Mouse (Mus musculus): ENCODE data around the gene Lpar1. TPM values are rescaled to one million over a fixed set of nuclear protein-coding genes. Genes with fewer than 3 reads are reported as not detected.

The Lpar1 gene
- 66.6 and 68.7 TPM in 2 replicates for polyA plus RNA-seq (2015; fragmentation: Nextera tagmentation; extraction: Ambion mirVana)

GRCm38 (mm10) chr4:58553631-58554358 lies at the start of gene Lpar1:
Lpar1 (minus strand) TSS chr4:58553898.
- Histone ChIP-seq H3K36me3 (no peaks in the 10 kb centered on the region), H3K9me3 (no peaks in the 10 kb centered on the region), H3K27ac (peak within 1 kb of the TSS; percentile 94), H3K4me3 (replicated peaks) (peak within 1 kb of the TSS; percentile 75), H3K4me2 (peak within 1 kb of the TSS; percentile 92), H3K27me3 (replicated peaks) (no peaks in the 10 kb centered on the region), H3K9ac (peak within 1 kb of the TSS; percentile 77), H3K4me1 (no peaks in the 10 kb centered on the region; the same call in 1 of the 2 replicates)
- 8% methylated on average over 19 of the region's 19 CpGs for whole genome bisulfite sequencing
- ATAC-seq (ENCODE audit: insufficient read depth, low FRiP score, low read depth) = peak; percentile 64

- H3K9ac ChIP-seq = no peak overlapping the region
- H3K4me1 ChIP-seq = no peaks in the 10 kb centered on the region
- no peak overlapping the region for H3K4me2 ChIP-seq
- no peak overlapping the region for H3K4me3 ChIP-seq (replicated peaks)
- no peaks in the 10 kb centered on the region for H3K9me3 ChIP-seq
- H3K27me3 ChIP-seq (replicated peaks) = no peaks in the 10 kb centered on the region
- WGBS = 19% methylated on average over 2 of the region's 2 CpGs
- ATAC-seq (ENCODE audit: insufficient read depth, low FRiP score, low read depth) = no peak
- H3K36me3 ChIP-seq = no peaks in the 10 kb centered on the region
- H3K27ac ChIP-seq = no peak overlapping the region
These were observed 32.2 kb upstream of the Lpar1 start for GRCm38 (mm10) chr4:58585942-58586341.

GRCm38 (mm10) chr4:58581191-58581590 lies 27.5 kb upstream of the Lpar1 start:
- H3K4me1 ChIP-seq = 0 out of 2 replicates have a peak, but pooled peaks cover 3% of the 10 kb centered on the region
- no peak overlapping the region for H3K27ac ChIP-seq
- no peak overlapping the region for H3K9ac ChIP-seq
- no peak overlapping the region for H3K4me3 ChIP-seq (replicated peaks)
- H3K27me3 ChIP-seq (replicated peaks) = no peaks in the 10 kb centered on the region
- no peak for ATAC-seq (ENCODE audit: insufficient read depth, low FRiP score, low read depth)
- WGBS = 72% methylated on average over 7 of the region's 7 CpGs
- no peak overlapping the region for H3K4me2 ChIP-seq
- no peaks in the 10 kb centered on the region for H3K9me3 ChIP-seq
- no peaks in the 10 kb centered on the region for H3K36me3 ChIP-seq

- WGBS = 75% methylated on average over 5 of the region's 5 CpGs
- Histone ChIP-seq H3K9ac (no peak overlapping the region), H3K36me3 (no peaks in the 10 kb centered on the region), H3K4me2 (no peak overlapping the region), H3K4me1 (0 out of 2 replicates have a peak, but pooled peaks cover 3% of the 10 kb centered on the region), H3K27me3 (replicated peaks) (no peaks in the 10 kb centered on the region), H3K27ac (no peak overlapping the region), H3K4me3 (replicated peaks) (no peak overlapping the region), H3K9me3 (no peaks in the 10 kb centered on the region)
- ATAC-seq (ENCODE audit: insufficient read depth, low FRiP score, low read depth) = no peak
These were observed 26.8 kb upstream of the Lpar1 start for GRCm38 (mm10) chr4:58580516-58580915.

GRCm38 (mm10) chr4:58580098-58580497 lies 26.4 kb upstream of the Lpar1 start:
- no peak for ATAC-seq (ENCODE audit: insufficient read depth, low FRiP score, low read depth)
- Histone ChIP-seq H3K4me1 (0 out of 2 replicates have a peak, but pooled peaks cover 3% of the 10 kb centered on the region), H3K27me3 (replicated peaks) (no peaks in the 10 kb centered on the region), H3K36me3 (no peaks in the 10 kb centered on the region), H3K4me3 (replicated peaks) (no peak overlapping the region), H3K27ac (no peak overlapping the region), H3K4me2 (no peak overlapping the region), H3K9me3 (no peaks in the 10 kb centered on the region), H3K9ac (no peak overlapping the region)
- WGBS = 62% methylated on average over 10 of the region's 10 CpGs

GRCm38 (mm10) chr4:58578488-58578887 lies 24.8 kb upstream of the Lpar1 start:
- Histone ChIP-seq H3K9ac (no peak overlapping the region), H3K27ac (peak overlapping the region; percentile 57; the same call in 1 of the 2 replicates), H3K4me2 (no peak overlapping the region), H3K36me3 (no peaks in the 10 kb centered on the region), H3K4me1 (0 out of 2 replicates have a peak, but pooled peaks cover 3% of the 10 kb centered on the region), H3K4me3 (replicated peaks) (no peak overlapping the region), H3K9me3 (no peaks in the 10 kb centered on the region), H3K27me3 (replicated peaks) (no peaks in the 10 kb centered on the region)
- peak; percentile 70; the same call in 1 of the 2 replicates for ATAC-seq (ENCODE audit: insufficient read depth, low FRiP score, low read depth)
- 29% methylated on average over 2 of the region's 2 CpGs for WGBS

GRCm38 (mm10) chr4:58577382-58578048 lies 23.8 kb upstream of the Lpar1 start:
- Histone ChIP-seq H3K27me3 (replicated peaks) (no peaks in the 10 kb centered on the region), H3K4me3 (replicated peaks) (no peak overlapping the region), H3K9ac (no peak overlapping the region), H3K27ac (no peak overlapping the region), H3K36me3 (no peaks in the 10 kb centered on the region), H3K4me2 (no peak overlapping the region), H3K4me1 (0 out of 2 replicates have a peak, but pooled peaks cover 3% of the 10 kb centered on the region), H3K9me3 (no peaks in the 10 kb centered on the region)
- no peak for ATAC-seq (ENCODE audit: insufficient read depth, low FRiP score, low read depth)
- 55% methylated on average over 5 of the region's 5 CpGs for WGBS

GRCm38 (mm10) chr4:58575831-58576230 lies 22.1 kb upstream of the Lpar1 start:
- Histone ChIP-seq H3K27me3 (replicated peaks) (no peaks in the 10 kb centered on the region), H3K4me1 (0 out of 2 replicates have a peak, but pooled peaks cover 3% of the 10 kb centered on the region), H3K4me3 (replicated peaks) (no peak overlapping the region), H3K4me2 (no peak overlapping the region), H3K9me3 (no peaks in the 10 kb centered on the region), H3K27ac (no peak overlapping the region), H3K36me3 (no peaks in the 10 kb centered on the region), H3K9ac (no peak overlapping the region)
- no peak for ATAC-seq (ENCODE audit: insufficient read depth, low FRiP score, low read depth)
- WGBS = 81% methylated on average over 6 of the region's 6 CpGs

- ATAC-seq (ENCODE audit: insufficient read depth, low FRiP score, low read depth) = no peak
- Histone ChIP-seq H3K4me1 (0 out of 2 replicates have a peak, but pooled peaks cover 3% of the 10 kb centered on the region), H3K36me3 (no peaks in the 10 kb centered on the region), H3K27ac (no peak overlapping the region), H3K27me3 (replicated peaks) (no peaks in the 10 kb centered on the region), H3K4me2 (no peak overlapping the region), H3K9ac (no peak overlapping the region), H3K9me3 (no peaks in the 10 kb centered on the region), H3K4me3 (replicated peaks) (no peak overlapping the region)
- WGBS = 68% methylated on average over 6 of the region's 6 CpGs
These were observed 20.3 kb upstream of the Lpar1 start for GRCm38 (mm10) chr4:58574024-58574423.

GRCm38 (mm10) chr4:58572446-58572845 lies 18.7 kb upstream of the Lpar1 start:
- no peak overlapping the region for H3K4me3 ChIP-seq (replicated peaks)
- no peaks in the 10 kb centered on the region for H3K27me3 ChIP-seq (replicated peaks)
- H3K4me1 ChIP-seq = no peaks in the 10 kb centered on the region
- no peak for ATAC-seq (ENCODE audit: insufficient read depth, low FRiP score, low read depth)
- no peaks in the 10 kb centered on the region for H3K36me3 ChIP-seq
- 73% methylated on average over 2 of the region's 2 CpGs for WGBS
- H3K9ac ChIP-seq = no peak overlapping the region
- no peaks in the 10 kb centered on the region for H3K9me3 ChIP-seq
- H3K4me2 ChIP-seq = no peak overlapping the region
- H3K27ac ChIP-seq = no peak overlapping the region

- no peaks in the 10 kb centered on the region for H3K36me3 ChIP-seq
- H3K27ac ChIP-seq = no peak overlapping the region
- no peak overlapping the region for H3K4me2 ChIP-seq
- no peaks in the 10 kb centered on the region for H3K4me1 ChIP-seq
- H3K9me3 ChIP-seq = no peaks in the 10 kb centered on the region
- no peaks in the 10 kb centered on the region for H3K27me3 ChIP-seq (replicated peaks)
- H3K9ac ChIP-seq = no peak overlapping the region
- ATAC-seq (ENCODE audit: insufficient read depth, low FRiP score, low read depth) = no peak
- 34% methylated on average over 3 of the region's 3 CpGs for WGBS
- no peak overlapping the region for H3K4me3 ChIP-seq (replicated peaks)
These were observed 18.0 kb upstream of the Lpar1 start for GRCm38 (mm10) chr4:58571661-58572060.

GRCm38 (mm10) chr4:58571232-58571631 lies 17.5 kb upstream of the Lpar1 start:
- 58% methylated on average over 1 of the region's 1 CpGs for WGBS

More at GRCm38 (mm10) chr4:58571232-58571631, 17.5 kb upstream of the Lpar1 start:
- ATAC-seq (ENCODE audit: insufficient read depth, low FRiP score, low read depth) = no peak
- no peak overlapping the region for H3K9ac ChIP-seq
- H3K27ac ChIP-seq = no peak overlapping the region
- H3K4me3 ChIP-seq (replicated peaks) = no peak overlapping the region
- H3K9me3 ChIP-seq = no peaks in the 10 kb centered on the region
- H3K4me1 ChIP-seq = no peaks in the 10 kb centered on the region
- no peak overlapping the region for H3K4me2 ChIP-seq
- no peaks in the 10 kb centered on the region for H3K27me3 ChIP-seq (replicated peaks)
- H3K36me3 ChIP-seq = no peaks in the 10 kb centered on the region
